Mouse (Mus musculus) hindbrain, embryonic 14.5 days (tissue): ENCODE results near the gene Ehd4. TPM values are rescaled to one million over a fixed set of nuclear protein-coding genes. Genes with fewer than 3 reads are reported as not detected.
A peak's percentile ranks its signal among the peaks of the same experiment; 100 is the strongest.

Source experiments
- ATAC-seq: fragments of 200-750 bp; cut with Nextera tagmentation; 2 replicates; pipeline ENCODE4 v1.8.0; 2017; ENCODE audit warnings: moderate number of reproducible peaks, mild to moderate bottlenecking, moderate TSS enrichment, moderate library complexity; ENCODE audit not compliant: low FRiP score
- DNase-seq: peaks from one replicate; pipeline ENCODE4 v3.0.0-alpha.2; 2015; ENCODE audit warnings: low spot score
- H3K27ac ChIP-seq: fragments of 300-500 bp; sonication (generic); 2 replicates; pipeline ENCODE4 v1.5.1; 2014; ENCODE audit warnings: mild to moderate bottlenecking, moderate library complexity
- H3K27me3 ChIP-seq: fragments of 300-500 bp; sonication (generic); 2 replicates; pipeline ENCODE4 v1.6.1; 2014; ENCODE audit warnings: mild to moderate bottlenecking, low read length, mixed read lengths; ENCODE audit not compliant: control insufficient read depth, insufficient read depth
- H3K36me3 ChIP-seq: fragments of 300-500 bp; sonication (generic); replicated peaks from 2 replicates; pipeline ENCODE4 v1.6.1; 2014; ENCODE audit not compliant: control insufficient read depth, insufficient read depth
- H3K4me1 ChIP-seq: fragments of 300-500 bp; sonication (generic); replicated peaks from 2 replicates; pipeline ENCODE4 v1.6.1; 2014; ENCODE audit warnings: antibody characterized with exemption, low read length, mixed read lengths; ENCODE audit not compliant: control insufficient read depth, insufficient read depth
- H3K4me2 ChIP-seq: fragments of 300-500 bp; sonication (generic); replicated peaks from 2 replicates; pipeline ENCODE4 v1.6.1; 2014; ENCODE audit warnings: mild to moderate bottlenecking, moderate library complexity
- H3K4me3 ChIP-seq: fragments of 300-500 bp; sonication (generic); replicated peaks from 2 replicates; pipeline ENCODE4 v1.5.1; 2014; ENCODE audit warnings: mild to moderate bottlenecking, low read length
- H3K9ac ChIP-seq: fragments of 300-500 bp; sonication (generic); 2 replicates; pipeline ENCODE4 v1.6.1; 2014
- H3K9me3 ChIP-seq: fragments of 300-500 bp; sonication (generic); 2 replicates; pipeline ENCODE4 v1.6.1; 2016; ENCODE audit warnings: low read length; ENCODE audit not compliant: control insufficient read depth
- WGBS: fragments of 180-500 bp; shearing (Covaris S2); extraction: QIAGEN DNeasy Blood & Tissue Kit; methylation state at CpG from one replicate; pipeline ENCODE4 v1.1.7; 2014; 5-methylcytosine and 5-hydroxymethylcytosine counted together
- polyA plus RNA-seq: library from polyadenylated mRNA; unstranded; fragments of >200 nt; fragmentation: Nextera tagmentation; extraction: Ambion mirVana; gene quantifications from 2 replicates; pipeline ENCODE4 v1.2.1, GENCODE M21; 2014

The Ehd4 gene
- polyA plus RNA-seq, 1 experiment from 2014 or later: 13.9 TPM

GRCm38 (mm10) chr2:120076076-120076705, 78.2 kb downstream of the Ehd4 start:
- H3K4me2 ChIP-seq: peak overlapping the region; percentile 62
- peak overlapping the region; percentile 35 for H3K9ac ChIP-seq
- WGBS: 2% methylated on average over 36 of the region's 36 CpGs
- H3K27me3 ChIP-seq: peaks cover 32% of the 10 kb centered on the region
- peak overlapping the region; percentile 34 for H3K4me3 ChIP-seq
- no peak overlapping the region for H3K27ac ChIP-seq
- no peaks in the 10 kb centered on the region for H3K36me3 ChIP-seq
- ATAC-seq: peak; percentile 62; the same call in 1 of the 2 replicates
- no peaks in the 10 kb centered on the region for H3K4me1 ChIP-seq
- H3K9me3 ChIP-seq: no peaks in the 10 kb centered on the region
- peak; percentile 53 for DNase-seq

- DNase-seq: no peak
- Histone ChIP-seq H3K9ac (no peak overlapping the region), H3K27me3 (peaks cover 32% of the 10 kb centered on the region), H3K4me1 (no peaks in the 10 kb centered on the region), H3K9me3 (no peaks in the 10 kb centered on the region), H3K4me3 (no peak overlapping the region), H3K27ac (no peak overlapping the region), H3K4me2 (no peak overlapping the region), H3K36me3 (no peaks in the 10 kb centered on the region)
- ATAC-seq: no peak
- 96% methylated on average over 4 of the region's 4 CpGs for WGBS
Measured at GRCm38 (mm10) chr2:120074096-120074495, 80.3 kb downstream of the Ehd4 start.

- no peak overlapping the region for H3K27ac ChIP-seq
- DNase-seq: no peak
- H3K27me3 ChIP-seq: peaks cover 2% of the 10 kb centered on the region
- no peak overlapping the region for H3K4me3 ChIP-seq
- H3K4me1 ChIP-seq: no peaks in the 10 kb centered on the region
- no peaks in the 10 kb centered on the region for H3K9me3 ChIP-seq
- no peak overlapping the region for H3K9ac ChIP-seq
- H3K4me2 ChIP-seq: no peak overlapping the region
- no peaks in the 10 kb centered on the region for H3K36me3 ChIP-seq
- WGBS: 68% methylated on average over 8 of the region's 8 CpGs
- no peak for ATAC-seq
Measured at GRCm38 (mm10) chr2:120069466-120069990, 84.9 kb downstream of the Ehd4 start.

- Histone ChIP-seq H3K4me3 (no peak overlapping the region), H3K4me2 (no peak overlapping the region), H3K27ac (no peak overlapping the region), H3K9ac (no peak overlapping the region), H3K36me3 (no peaks in the 10 kb centered on the region), H3K27me3 (no peaks in the 10 kb centered on the region; the same call in 1 of the 2 replicates), H3K9me3 (no peaks in the 10 kb centered on the region), H3K4me1 (no peaks in the 10 kb centered on the region)
- 40% methylated on average over 16 of the region's 16 CpGs for WGBS
- DNase-seq (no peak), ATAC-seq (peak; percentile 44; the same call in 1 of the 2 replicates)
Measured at GRCm38 (mm10) chr2:120068555-120069465, 85.6 kb downstream of the Ehd4 start.

GRCm38 (mm10) chr2:120066224-120066623, 88.2 kb downstream of the Ehd4 start:
- ATAC-seq (no peak), DNase-seq (no peak)
- Histone ChIP-seq H3K4me2 (no peak overlapping the region), H3K4me1 (no peaks in the 10 kb centered on the region), H3K4me3 (no peak overlapping the region), H3K27me3 (no peaks in the 10 kb centered on the region), H3K36me3 (no peaks in the 10 kb centered on the region), H3K27ac (no peak overlapping the region), H3K9ac (no peak overlapping the region), H3K9me3 (no peaks in the 10 kb centered on the region)
- WGBS: 84% methylated on average over 3 of the region's 3 CpGs

- no peak overlapping the region for H3K27ac ChIP-seq
- no peaks in the 10 kb centered on the region for H3K36me3 ChIP-seq
Measured at GRCm38 (mm10) chr2:120065243-120065642, 89.2 kb downstream of the Ehd4 start.

GRCm38 (mm10) chr2:120064639-120065038, 89.8 kb downstream of the Ehd4 start:
- Histone ChIP-seq H3K9me3 (no peaks in the 10 kb centered on the region), H3K36me3 (no peaks in the 10 kb centered on the region), H3K27ac (no peak overlapping the region), H3K4me3 (no peak overlapping the region), H3K4me2 (no peak overlapping the region), H3K4me1 (no peaks in the 10 kb centered on the region), H3K27me3 (no peaks in the 10 kb centered on the region), H3K9ac (no peak overlapping the region)
- no peak for DNase-seq
- WGBS: 83% methylated on average over 6 of the region's 6 CpGs
- no peak for ATAC-seq

More at GRCm38 (mm10) chr2:120065243-120065642, 89.2 kb downstream of the Ehd4 start:
- H3K9ac ChIP-seq: no peak overlapping the region
- WGBS: 97% methylated on average over 10 of the region's 10 CpGs
- H3K4me1 ChIP-seq: no peaks in the 10 kb centered on the region
- no peak overlapping the region for H3K4me3 ChIP-seq
- H3K9me3 ChIP-seq: no peaks in the 10 kb centered on the region
- DNase-seq (no peak), ATAC-seq (no peak)
- no peaks in the 10 kb centered on the region for H3K27me3 ChIP-seq
- H3K4me2 ChIP-seq: no peak overlapping the region

GRCm38 (mm10) chr2:120062248-120062647, 92.2 kb downstream of the Ehd4 start:
- H3K4me2 ChIP-seq: no peak overlapping the region
- H3K36me3 ChIP-seq: no peaks in the 10 kb centered on the region
- H3K4me3 ChIP-seq: no peak overlapping the region
- 80% methylated on average over 8 of the region's 8 CpGs for WGBS
- H3K9me3 ChIP-seq: no peaks in the 10 kb centered on the region
- no peak overlapping the region for H3K27ac ChIP-seq
- no peak for ATAC-seq
- H3K9ac ChIP-seq: no peak overlapping the region
- DNase-seq: no peak
- H3K27me3 ChIP-seq: no peaks in the 10 kb centered on the region
- no peaks in the 10 kb centered on the region for H3K4me1 ChIP-seq

GRCm38 (mm10) chr2:120060651-120061050, 93.8 kb downstream of the Ehd4 start:
- no peak for ATAC-seq
- H3K4me3 ChIP-seq: no peak overlapping the region
- 74% methylated on average over 9 of the region's 9 CpGs for WGBS
- H3K4me2 ChIP-seq: no peak overlapping the region
- no peak overlapping the region for H3K9ac ChIP-seq
- no peaks in the 10 kb centered on the region for H3K36me3 ChIP-seq
- H3K4me1 ChIP-seq: no peaks in the 10 kb centered on the region
- H3K27ac ChIP-seq: no peak overlapping the region
- DNase-seq: no peak
- no peaks in the 10 kb centered on the region for H3K9me3 ChIP-seq
- H3K27me3 ChIP-seq: no peaks in the 10 kb centered on the region
